Mouse (Mus musculus) cerebellum, postnatal 10 days (tissue): ENCODE measurements at regions not wholly inside any gene's neighbourhood (a gene's known extent, or its start where the extent isn't known, plus 50 kb on each side); places are given as distances from the start of the nearest gene placed in this dataset.

Experiments used
- DNase-seq, 2 experiments: peaks; one replicate each; pipeline ENCODE4 v3.0.0; 2021; ENCODE audit warnings: mixed read lengths in 2 of 2

DNA sequence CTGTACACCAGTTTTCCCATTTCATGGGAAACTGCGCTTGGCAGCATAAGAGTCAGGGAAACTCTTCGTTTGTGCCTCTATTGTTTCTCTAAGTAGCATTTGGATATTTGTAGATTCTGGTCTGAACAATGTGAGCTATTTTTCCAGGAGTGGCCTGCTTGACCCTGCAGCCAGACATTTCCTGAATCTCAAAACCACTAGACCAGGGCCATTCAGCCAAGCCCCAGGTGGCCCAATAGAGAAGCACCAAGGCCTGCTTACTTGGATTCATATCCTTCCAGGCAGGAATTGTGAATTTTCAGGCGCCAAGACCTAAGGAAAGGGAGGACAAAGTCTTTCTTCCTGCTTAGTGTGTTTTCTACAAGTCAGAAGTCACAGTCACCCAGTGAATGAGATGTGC, 85.9 kb upstream of the Hs3st1 start:
- no peak for DNase-seq

GRCm38 (mm10) chr5:39840576-39840975, 85.3 kb upstream of the Hs3st1 start:
- DNase-seq: no peak

- peak; percentile 5 to 21 for DNase-seq
Observed at GRCm38 (mm10) chr5:39832565-39832964, 77.3 kb upstream of the Hs3st1 start.

DNA sequence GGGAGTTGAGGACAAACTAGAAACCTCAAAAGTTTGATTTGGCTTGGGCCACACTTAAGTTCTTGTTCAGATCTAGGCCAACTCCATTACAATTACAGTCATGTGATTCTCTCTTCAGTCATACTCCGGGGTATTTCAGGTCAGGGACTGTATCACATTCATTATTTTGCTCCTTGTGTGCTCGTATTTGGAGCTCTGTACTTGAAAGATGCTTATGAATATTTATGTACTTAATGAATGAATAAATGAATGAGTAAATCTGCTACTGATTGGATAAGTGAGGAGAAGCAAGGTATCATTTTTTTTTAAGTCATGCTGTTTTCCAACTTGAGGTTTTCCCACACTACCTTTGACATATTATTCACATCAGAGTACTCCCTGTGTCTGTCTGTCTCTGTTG, 69.4 kb upstream of the Hs3st1 start:
- DNase-seq: no peak

DNA sequence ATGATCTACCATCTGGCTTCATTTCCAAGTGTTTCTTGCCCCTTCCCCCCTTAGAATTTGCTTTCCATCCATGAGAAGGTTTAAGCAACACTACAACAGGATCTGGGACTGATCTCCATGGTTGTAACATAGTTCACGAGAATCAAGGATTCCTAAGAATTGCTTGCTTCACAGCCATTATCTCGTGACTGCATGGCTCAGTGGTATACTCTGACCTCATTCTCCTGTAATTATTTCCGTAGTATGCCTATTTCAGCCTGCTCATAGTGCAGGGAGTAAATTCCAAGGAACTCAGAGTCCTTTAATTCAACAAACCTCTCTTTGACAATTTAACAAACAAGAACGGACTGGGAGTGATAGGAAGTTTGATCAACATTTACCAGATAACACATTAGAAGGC, 51.4 kb upstream of the Hs3st1 start:
- DNase-seq: no peak
